Mouse (Mus musculus) CH12.LX (cell line): ENCODE results near the gene Wdr59. TPM values are rescaled to one million over a fixed set of nuclear protein-coding genes. Genes with fewer than 3 reads are reported as not detected.

Experiments
- DNase-seq: peaks from one replicate; pipeline ENCODE4 v3.0.0-alpha.2; 2013; ENCODE audit errors: extremely low read depth
- H3K27ac ChIP-seq: 2 replicates; pipeline ENCODE4 v1.5.1; 2012; ENCODE audit warnings: low read depth, mild to moderate bottlenecking, control low read depth, moderate library complexity; ENCODE audit not compliant: insufficient read depth
- H3K27me3 ChIP-seq: replicated peaks from 2 replicates; pipeline ENCODE3; 2012; ENCODE audit warnings: inconsistent platforms
- H3K36me3 ChIP-seq, 2 experiments: replicated peaks in 1 of 2; 2 replicates each; pipeline versions ENCODE3 to v1.6.1; 2012; ENCODE audit warnings: inconsistent platforms in 1 of 2, low read length in 1 of 2, mild to moderate bottlenecking in 1 of 2, mixed read lengths in 1 of 2, moderate library complexity in 1 of 2; ENCODE audit not compliant: control insufficient read depth in 1 of 2, insufficient read depth in 1 of 2
- H3K4me1 ChIP-seq, 2 experiments: 2 replicates each; pipeline ENCODE4 v1.6.1; 2012; ENCODE audit warnings: inconsistent platforms in 1 of 2, moderate library complexity in 1 of 2; ENCODE audit not compliant: insufficient read depth in 2 of 2, control insufficient read depth in 1 of 2
- H3K4me2 ChIP-seq: 2 replicates; pipeline ENCODE4 v1.6.1; 2012; ENCODE audit warnings: low read depth, mild to moderate bottlenecking, control low read depth; ENCODE audit not compliant: poor library complexity, insufficient read depth, severe bottlenecking
- H3K4me3 ChIP-seq, 3 experiments: fragments of 150-350 bp in 1 of 3; sonication (generic) in 1 of 3; replicated peaks in 1 of 3; 2 replicates each; pipeline versions ENCODE3 to v1.5.1; 2011 to 2012; ENCODE audit warnings: low read depth in 2 of 3, low read length in 2 of 3, mild to moderate bottlenecking in 2 of 3, moderate library complexity in 2 of 3, control low read depth in 1 of 3, improper control_type of control experiment in 1 of 3, inconsistent platforms in 1 of 3, mixed read lengths in 1 of 3; ENCODE audit not compliant: poor library complexity in 1 of 3
- H3K79me2 ChIP-seq: replicated peaks from 2 replicates; pipeline ENCODE4 v1.6.1; 2012; ENCODE audit warnings: mild to moderate bottlenecking, moderate library complexity; ENCODE audit not compliant: control insufficient read depth, poor library complexity, insufficient read depth, severe bottlenecking; ENCODE audit errors: extremely low read depth
- H3K9ac ChIP-seq: 2 replicates; pipeline ENCODE4 v1.6.1; 2012; ENCODE audit warnings: low read depth, mild to moderate bottlenecking, control low read depth, moderate library complexity; ENCODE audit not compliant: insufficient read depth
- H3K9me3 ChIP-seq: replicated peaks from 2 replicates; pipeline ENCODE3; 2012; ENCODE audit warnings: low read length, inconsistent platforms, mixed read lengths
- BHLHE40 ChIP-seq: IDR thresholded peaks from 2 replicates; pipeline ENCODE4 v1.6.1; 2011; ENCODE audit warnings: mild to moderate bottlenecking, low read depth, low read length, improper control_type of control experiment
- CTCF ChIP-seq, 2 experiments: IDR thresholded peaks in 1 of 2; conservative IDR thresholded peaks in 1 of 2; 2 replicates each; pipeline ENCODE4 v1.5.1; 2011 to 2012; ENCODE audit warnings: low read depth in 2 of 2, low read length in 2 of 2, improper control_type of control experiment in 1 of 2, inconsistent platforms in 1 of 2, mild to moderate bottlenecking in 1 of 2, moderate library complexity in 1 of 2
- E2F4 ChIP-seq: IDR thresholded peaks from 2 replicates; pipeline ENCODE4 v1.6.1; 2011; ENCODE audit warnings: low read depth, low read length, improper control_type of control experiment; ENCODE audit not compliant: insufficient replicate concordance
- ETS1 ChIP-seq: conservative IDR thresholded peaks from 2 replicates; pipeline ENCODE4 v1.6.1; 2012; ENCODE audit warnings: low read depth, mild to moderate bottlenecking, inconsistent platforms, low read length, improper control_type of control experiment, moderate library complexity
- HCFC1 ChIP-seq: IDR thresholded peaks from 2 replicates; pipeline ENCODE4 v1.6.1; 2012; ENCODE audit warnings: low read depth, mild to moderate bottlenecking, inconsistent platforms, low read length, improper control_type of control experiment
- JUND ChIP-seq: conservative IDR thresholded peaks from 2 replicates; pipeline ENCODE4 v1.6.1; 2011; ENCODE audit warnings: low read depth, low read length, improper control_type of control experiment
- KAT2A ChIP-seq: IDR thresholded peaks from 2 replicates; pipeline ENCODE4 v1.6.1; 2012; ENCODE audit warnings: low read length, improper control_type of control experiment, inconsistent platforms; ENCODE audit not compliant: insufficient replicate concordance
- NELFE ChIP-seq: IDR thresholded peaks from 2 replicates; pipeline ENCODE4 v1.6.1; 2011; ENCODE audit warnings: low read depth, low read length, improper control_type of control experiment
- RAD21 ChIP-seq: IDR thresholded peaks from 2 replicates; pipeline ENCODE4 v1.6.1; 2011; ENCODE audit warnings: low read depth, mild to moderate bottlenecking, low read length, improper control_type of control experiment, moderate library complexity
- RCOR1 ChIP-seq: conservative IDR thresholded peaks from 2 replicates; pipeline ENCODE4 v1.6.1; 2012; ENCODE audit warnings: low read depth, mild to moderate bottlenecking, inconsistent platforms, low read length, improper control_type of control experiment
- TBP ChIP-seq: conservative IDR thresholded peaks from 2 replicates; pipeline ENCODE4 v1.6.1; 2011; ENCODE audit warnings: low read depth, low read length, improper control_type of control experiment
- USF1 ChIP-seq: IDR thresholded peaks from 2 replicates; pipeline ENCODE4 v1.6.1; 2014; ENCODE audit warnings: low read depth, mild to moderate bottlenecking, inconsistent platforms, low read length, improper control_type of control experiment
- ZC3H11A ChIP-seq: IDR thresholded peaks from 2 replicates; pipeline ENCODE4 v1.6.1; 2012; ENCODE audit warnings: low read depth, mild to moderate bottlenecking, inconsistent platforms, low read length, improper control_type of control experiment
- ZNF384 ChIP-seq: IDR thresholded peaks from 2 replicates; pipeline ENCODE4 v1.6.1; 2012; ENCODE audit warnings: low read depth, low read length, improper control_type of control experiment, inconsistent platforms
- dilution Hi-C: fragments of 300-500 bp; cut with MboI; formaldehyde crosslinking; loops from 2 replicates; pipeline ENCODE4 v1.14.3; 2020; ENCODE audit warnings: low sequenced_read_pairs; ENCODE audit not compliant: extremely low pct_unique_long_range_greater_than_20kb, extremely low pct_ligation_motif_present
- in situ Hi-C: fragments of 300-500 bp; cut with MboI; formaldehyde crosslinking; loops from 3 replicates; pipeline ENCODE4 v1.14.3; 2019; ENCODE audit warnings: low sequenced_read_pairs, low pct_ligation_motif_present, low pct_unique_long_range_greater_than_20kb, mixed read lengths
- polyA plus RNA-seq: library from polyadenylated mRNA; unstranded; fragments of >175 nt; gene quantifications from 2 replicates; pipeline ENCODE4 v1.2.1, GENCODE M21; 2012; ENCODE audit warnings: low read depth; ENCODE audit not compliant: insufficient read length
- total RNA-seq, 2 experiments: library from RNA; depleted of rRNA; stranded (reverse); fragments of 300-350 nt in 1 of 2; fragments of >200 nt in 1 of 2; gene quantifications; 2 replicates each; pipeline ENCODE4 v1.2.3; 2012 to 2014

The Wdr59 gene
- total and polyA plus RNA-seq, 3 experiments: 6.2 to 15.6 (median 8.1) TPM

DNA sequence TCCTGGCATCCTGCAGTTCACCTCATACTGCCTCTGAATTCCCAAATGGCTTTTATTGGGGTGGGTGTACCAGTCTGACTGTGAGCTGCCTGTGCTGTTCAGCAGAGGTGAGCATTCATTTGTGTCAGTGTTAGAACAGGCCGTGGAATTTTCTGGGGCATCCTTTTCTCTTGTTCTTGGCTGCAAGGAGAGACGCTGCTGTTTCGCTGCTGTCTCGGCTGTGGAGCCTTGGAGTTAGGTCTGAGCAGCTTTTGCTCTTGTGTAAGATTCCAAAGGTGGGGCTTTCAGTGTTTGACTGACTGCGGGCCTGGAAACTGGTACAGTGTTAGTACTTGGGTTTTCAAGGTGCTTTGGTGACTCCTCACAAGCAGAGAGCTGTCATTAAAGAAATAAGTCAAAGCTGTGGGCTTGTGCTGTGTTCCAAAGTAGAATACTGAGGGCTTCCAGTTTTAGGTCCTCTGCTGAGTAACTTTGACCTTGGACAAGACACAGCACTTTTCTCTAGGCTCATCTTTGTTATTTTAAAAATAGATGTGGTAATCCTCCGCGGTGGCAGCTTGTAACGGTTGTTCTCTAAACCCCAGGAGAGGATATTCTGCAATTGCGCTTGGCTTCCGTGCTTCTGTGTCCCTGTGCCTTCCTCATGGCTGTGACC, 17.7 kb upstream of the Wdr59 start:
- no peak overlapping the region for H3K4me2 ChIP-seq
- in situ Hi-C loops: no loop called here
- H3K36me3 ChIP-seq: peaks cover 0 to 16% of the 10 kb centered on the region in 2 experiments
- H3K79me2 ChIP-seq: no peaks in the 10 kb centered on the region
- peaks cover 5% of the 10 kb centered on the region for H3K9me3 ChIP-seq
- H3K9ac ChIP-seq: no peak overlapping the region; the same call in 1 of the 2 replicates
- H3K27me3 ChIP-seq: no peaks in the 10 kb centered on the region
- H3K4me1 ChIP-seq: peaks cover 0 to 44% of the 10 kb centered on the region in 2 experiments; a peak in 2 of 4 replicates
- TF ChIP-seq KAT2A (no peak), HCFC1 (no peak), NELFE (no peak)
- H3K4me3 ChIP-seq: no peak overlapping the region
- no peak overlapping the region for H3K27ac ChIP-seq
- dilution Hi-C loops: no loop called here
- DNase-seq: no peak

DNA sequence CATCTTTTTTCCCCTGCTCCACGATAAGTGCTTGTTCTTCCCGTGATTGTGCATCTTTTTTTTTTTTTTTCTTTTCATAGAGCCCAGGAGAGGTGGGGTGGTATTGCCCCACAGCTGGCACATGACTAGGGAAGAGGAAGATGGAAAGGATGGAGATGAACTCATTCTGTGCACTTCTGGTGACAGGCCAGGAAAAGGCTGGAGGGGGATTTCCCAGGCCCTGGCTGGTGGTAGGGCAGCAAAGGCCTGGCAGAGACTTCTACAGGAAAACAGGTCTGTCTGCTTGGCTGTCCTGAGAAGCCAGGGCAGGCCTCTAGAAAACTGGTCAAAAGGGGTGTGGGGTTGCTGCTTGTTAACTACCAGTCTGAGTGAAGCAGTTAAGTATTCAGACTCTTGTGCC, 16.3 kb upstream of the Wdr59 start:
- no peaks in the 10 kb centered on the region for H3K9me3 ChIP-seq
- no peak for DNase-seq
- no peak overlapping the region for H3K9ac ChIP-seq
- H3K4me3 ChIP-seq: peak overlapping the region in 2 of 3 experiments; percentile 56 to 77
- peak; percentile 26; the same call in 1 of the 2 replicates for TF ChIP-seq ZNF384
- no peak for TF ChIP-seq KAT2A
- TF ChIP-seq USF1: no peak
- 0 out of 2 replicates have a peak, but pooled peaks have one; percentile 13 for TF ChIP-seq ETS1
- TF ChIP-seq RAD21: no peak
- no peak for TF ChIP-seq E2F4
- peak; percentile 63 for TF ChIP-seq BHLHE40
- peaks cover 0 to 9% of the 10 kb centered on the region in 2 experiments for H3K36me3 ChIP-seq
- in situ Hi-C loops: no loop called here
- H3K79me2 ChIP-seq: no peaks in the 10 kb centered on the region
- no peaks in the 10 kb centered on the region for H3K27me3 ChIP-seq
- H3K4me1 ChIP-seq: peaks cover 0 to 44% of the 10 kb centered on the region in 2 experiments; a peak in 2 of 4 replicates
- dilution Hi-C loops: no loop called here
- H3K27ac ChIP-seq: no peak overlapping the region
- H3K4me2 ChIP-seq: peak overlapping the region; percentile 91

DNA sequence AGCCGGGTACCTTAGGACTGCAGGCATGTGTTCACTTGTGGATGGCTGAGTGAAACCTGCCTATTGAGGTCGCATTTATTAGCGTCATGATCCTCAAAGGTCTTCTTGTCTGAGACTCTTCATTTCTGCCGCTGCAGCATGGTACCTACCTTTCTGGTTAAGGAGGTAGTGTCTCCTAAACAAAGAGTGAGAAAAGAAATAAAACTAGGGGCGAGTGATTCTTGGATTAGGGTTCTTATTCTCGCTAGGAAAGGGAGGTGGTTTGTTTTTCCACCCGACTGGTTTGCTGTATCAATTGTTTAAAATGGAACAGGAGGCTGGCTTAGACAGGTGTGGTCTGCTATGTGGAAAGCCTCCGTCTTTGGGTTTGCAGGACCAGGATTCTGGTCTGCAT, 15.9 kb upstream of the Wdr59 start:
- dilution Hi-C loops (no loop called here), in situ Hi-C loops (no loop called here)
- TF ChIP-seq TBP: 0 out of 2 replicates have a peak, but pooled peaks have one; percentile 23
- TF ChIP-seq RAD21: no peak
- no peak for TF ChIP-seq ZC3H11A
- TF ChIP-seq ZNF384: no peak
- no peak for TF ChIP-seq JUND
- TF ChIP-seq RCOR1: no peak
- TF ChIP-seq BHLHE40: no peak
- TF ChIP-seq CTCF (conservative IDR thresholded peaks at IDR 0.05 in 1 of 2, IDR thresholded peaks at IDR 0.05 in 1 of 2; ENCODE audit: low read depth in 2 of 2, low read length in 2 of 2): no peak
- no peaks in the 10 kb centered on the region for H3K79me2 ChIP-seq
- no peaks in the 10 kb centered on the region for H3K27me3 ChIP-seq
- peaks cover 0 to 44% of the 10 kb centered on the region in 2 experiments; a peak in 2 of 4 replicates for H3K4me1 ChIP-seq
- no peaks in the 10 kb centered on the region for H3K9me3 ChIP-seq
- no peak overlapping the region for H3K9ac ChIP-seq
- peak overlapping the region; percentile 91 for H3K4me2 ChIP-seq
- H3K4me3 ChIP-seq: peak overlapping the region; percentile 56 to 77 (median 65)
- DNase-seq: peak; percentile 37
- H3K27ac ChIP-seq: no peak overlapping the region
- peaks cover 0 to 6% of the 10 kb centered on the region in 2 experiments for H3K36me3 ChIP-seq
